ENCODE assay signal across 13 mouse cellular contexts in genomic region chr9:106081528-106081927, GRCm38 (mm10). TPM values are rescaled to one million over a fixed set of nuclear protein-coding genes. Genes with fewer than 3 reads are reported as not detected.
"Had no signal": no experiment of that assay in that cellular context is flagged by ENCODE, and none has a peak within 500 bp of the region (broad histone marks: within the 10 kb centered on the region; RNA-seq: fewer than 3 reads in every experiment).

No protein-coding gene starts in this region.

- H3K27ac ChIP-seq: intestine, embryonic 15.5 days; left cerebral cortex, adult 2 months; liver, embryonic 13.5 days had no signal

- DNase-seq: layer of hippocampus, postnatal 36 days; liver, embryonic 13.5 days; lung, adult 2 months; lung, postnatal 14 days; lung, postnatal 4 days; midbrain, embryonic 14.5 days; thymus, postnatal 25 days had no signal

- H3K4me3 ChIP-seq: intestine, embryonic 15.5 days; left cerebral cortex, adult 2 months; liver, embryonic 13.5 days had no signal

- H3K36me3 ChIP-seq: intestine, embryonic 15.5 days; liver, embryonic 13.5 days had no signal

- H3K9me3 ChIP-seq: intestine, embryonic 15.5 days; liver, embryonic 13.5 days had no signal

- H3K27me3 ChIP-seq: intestine, embryonic 15.5 days; liver, embryonic 13.5 days had no signal

- H3K9ac ChIP-seq: intestine, embryonic 15.5 days; liver, embryonic 13.5 days had no signal

- H3K4me1 ChIP-seq: intestine, embryonic 15.5 days; liver, embryonic 13.5 days had no signal

- H3K4me2 ChIP-seq: intestine, embryonic 15.5 days; liver, embryonic 13.5 days; midbrain, embryonic 11.5 days had no signal

- ATAC-seq: hindbrain, embryonic 16.5 days; intestine, embryonic 15.5 days had no signal

RNA-seq across cellular contexts. Expression of gene Col6a4, which starts 15.1 kb away (rescaled TPM):
- polyA plus RNA-seq: limb, embryonic 11.5 days; liver, adult 2 months; liver, embryonic 13.5 days had no signal
